Mouse (Mus musculus) heart, embryonic 14.5 days (tissue): ENCODE data around the gene Synm. TPM values are rescaled to one million over a fixed set of nuclear protein-coding genes. Genes with fewer than 3 reads are reported as not detected.

Experiments used
- ATAC-seq: fragments of 200-750 bp; cut with Nextera tagmentation; 2 replicates; pipeline ENCODE4 v1.8.0; 2017; ENCODE audit warnings: low read depth, moderate TSS enrichment; ENCODE audit not compliant: insufficient number of reproducible peaks, insufficient read depth, low FRiP score
- H3K27ac ChIP-seq, 2 experiments: fragments of 200-500 bp in 1 of 2; fragments of 300-500 bp in 1 of 2; sonication (generic) in 1 of 2; replicated peaks in 1 of 2; 2 replicates each; pipeline ENCODE4 v1.5.1; 2012 to 2014; ENCODE audit warnings: low read depth in 2 of 2, low read length in 2 of 2, control low read depth in 1 of 2, mild to moderate bottlenecking in 1 of 2, mixed read lengths in 1 of 2; ENCODE audit not compliant: control insufficient read depth in 1 of 2, insufficient read depth in 1 of 2
- H3K27me3 ChIP-seq: fragments of 300-500 bp; sonication (generic); 2 replicates; pipeline ENCODE4 v1.6.1; 2014; ENCODE audit warnings: mild to moderate bottlenecking, low read length, control low read depth; ENCODE audit not compliant: control insufficient read depth, insufficient read depth
- H3K36me3 ChIP-seq: fragments of 300-500 bp; sonication (generic); 2 replicates; pipeline ENCODE4 v1.6.1; 2014; ENCODE audit warnings: mild to moderate bottlenecking, control low read depth, low read length, mixed read lengths; ENCODE audit not compliant: control insufficient read depth, insufficient read depth
- H3K4me1 ChIP-seq, 2 experiments: fragments of 200-500 bp in 1 of 2; fragments of 300-500 bp in 1 of 2; sonication (generic) in 1 of 2; 2 replicates each; pipeline ENCODE4 v1.6.1; 2012 to 2014; ENCODE audit warnings: low read length in 2 of 2, control low read depth in 1 of 2, mixed read lengths in 1 of 2; ENCODE audit not compliant: control insufficient read depth in 2 of 2, insufficient read depth in 2 of 2
- H3K4me2 ChIP-seq: fragments of 300-500 bp; sonication (generic); 2 replicates; pipeline ENCODE4 v1.6.1; 2014; ENCODE audit warnings: mild to moderate bottlenecking, low read length
- H3K4me3 ChIP-seq, 2 experiments: fragments of 200-500 bp in 1 of 2; fragments of 300-500 bp in 1 of 2; sonication (generic) in 1 of 2; 2 replicates each; pipeline ENCODE4 v1.5.1; 2012 to 2014; ENCODE audit warnings: low read length in 2 of 2, mild to moderate bottlenecking in 2 of 2, control low read depth in 1 of 2, low read depth in 1 of 2, moderate library complexity in 1 of 2; ENCODE audit not compliant: control insufficient read depth in 1 of 2, insufficient read depth in 1 of 2
- H3K9ac ChIP-seq: fragments of 300-500 bp; sonication (generic); 2 replicates; pipeline ENCODE4 v1.6.1; 2014; ENCODE audit warnings: mild to moderate bottlenecking, low read length
- H3K9me3 ChIP-seq: fragments of 300-500 bp; sonication (generic); 2 replicates; pipeline ENCODE4 v1.6.1; 2016; ENCODE audit warnings: low read length, control low read depth; ENCODE audit not compliant: control insufficient read depth
- WGBS: fragments of 180-500 bp; shearing (Covaris S2); extraction: QIAGEN DNeasy Blood & Tissue Kit; methylation state at CpG from one replicate; pipeline ENCODE4 v1.1.7; 2014; 5-methylcytosine and 5-hydroxymethylcytosine counted together
- polyA plus RNA-seq: library from polyadenylated mRNA; unstranded; fragments of >200 nt; fragmentation: Nextera tagmentation; extraction: Ambion mirVana; gene quantifications from 2 replicates; pipeline ENCODE4 v1.2.1, GENCODE M21; 2014

Gene Synm
- polyA plus RNA-seq, 1 experiment from 2014 or later, result 2.5 TPM

GRCm38 (mm10) chr7:67728809-67729208 is 30.7 kb downstream of the Synm start:
- Histone ChIP-seq H3K9ac (no peak overlapping the region), H3K4me3 (no peak overlapping the region), H3K4me1 (peaks cover 22 to 29% of the 10 kb centered on the region in 2 experiments), H3K27ac (no peak overlapping the region), H3K36me3 (peaks cover 35% of the 10 kb centered on the region), H3K4me2 (no peak overlapping the region), H3K27me3 (no peaks in the 10 kb centered on the region), H3K9me3 (no peaks in the 10 kb centered on the region)
- ATAC-seq, result no peak
- 94% methylated on average over 4 of the region's 4 CpGs for WGBS

DNA sequence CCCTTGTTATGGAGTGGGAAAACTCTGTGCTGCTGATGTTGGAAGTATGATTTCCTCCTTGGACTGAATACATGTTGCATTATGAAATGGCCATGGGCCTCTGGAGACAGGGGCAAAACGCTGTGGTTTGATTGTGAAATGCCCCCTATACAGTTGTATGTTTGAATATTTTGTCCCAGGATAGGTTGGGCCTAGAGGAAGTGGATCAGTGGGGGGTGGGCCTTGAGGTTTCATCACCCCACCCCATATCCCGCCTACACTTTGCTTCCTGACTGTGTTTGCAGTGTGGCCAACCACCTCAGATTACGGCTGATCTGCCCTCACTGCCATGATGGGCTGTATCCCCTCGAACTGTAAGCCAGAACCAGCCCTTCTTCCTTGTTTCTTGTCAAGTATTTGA is 31.3 kb downstream of the Synm start:
- ATAC-seq, result no peak
- Histone ChIP-seq H3K4me1 (peaks cover 16 to 22% of the 10 kb centered on the region in 2 experiments), H3K9me3 (no peaks in the 10 kb centered on the region), H3K27me3 (no peaks in the 10 kb centered on the region), H3K36me3 (peaks cover 35% of the 10 kb centered on the region), H3K4me3 (no peak overlapping the region), H3K4me2 (no peak overlapping the region), H3K27ac (no peak overlapping the region), H3K9ac (no peak overlapping the region)
- WGBS, result 96% methylated on average over 4 of the region's 4 CpGs

DNA sequence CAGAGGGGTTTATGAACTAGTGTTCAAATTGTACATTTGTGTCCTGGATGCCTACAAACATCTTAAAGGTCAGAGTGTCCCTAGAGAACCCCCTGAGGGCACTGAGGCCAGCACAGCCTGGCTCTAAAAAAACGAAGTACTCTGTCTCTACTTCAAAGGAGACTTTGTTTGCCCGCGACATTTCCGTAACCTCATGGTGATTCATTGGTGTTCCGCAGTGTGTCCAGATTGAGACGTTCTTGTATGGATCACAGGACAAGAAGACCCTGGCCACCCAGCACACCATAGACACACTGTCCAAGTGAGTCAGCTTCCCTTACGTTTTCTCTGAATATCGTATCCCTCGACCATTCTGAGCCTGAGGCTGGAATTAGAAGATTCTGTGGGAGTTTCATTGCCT is 34.5 kb downstream of the Synm start:
- Histone ChIP-seq H3K27ac (no peak overlapping the region), H3K4me2 (no peak overlapping the region), H3K4me1 (peaks cover 3 to 6% of the 10 kb centered on the region in 2 experiments; a peak in 3 of 4 replicates), H3K9ac (no peak overlapping the region), H3K36me3 (peaks cover 40% of the 10 kb centered on the region), H3K9me3 (no peaks in the 10 kb centered on the region), H3K27me3 (no peaks in the 10 kb centered on the region), H3K4me3 (no peak overlapping the region)
- WGBS, result 82% methylated on average over 9 of the region's 9 CpGs
- ATAC-seq, result no peak

DNA sequence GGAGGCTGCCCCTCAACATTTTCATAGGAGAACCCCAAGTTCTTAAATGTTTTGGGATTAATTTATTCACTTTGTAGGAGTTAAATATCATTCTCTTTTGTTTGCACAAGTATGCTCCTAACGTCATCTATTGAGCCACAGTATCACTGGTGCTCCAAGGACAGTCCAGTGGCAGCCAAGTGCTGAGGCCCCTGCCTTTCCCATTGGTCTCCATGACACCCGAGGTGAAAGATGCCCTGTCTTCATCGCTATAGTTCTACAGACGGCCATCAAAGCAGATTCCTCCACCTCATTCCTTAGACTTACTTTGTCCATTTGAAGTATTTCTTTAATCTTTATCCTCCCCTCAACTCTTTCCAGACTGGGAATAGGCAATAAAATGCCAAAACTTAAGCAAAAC is 35.0 kb downstream of the Synm start:
- Histone ChIP-seq H3K9ac (no peak overlapping the region), H3K9me3 (no peaks in the 10 kb centered on the region), H3K4me1 (peaks cover 4 to 11% of the 10 kb centered on the region in 2 experiments), H3K4me2 (no peak overlapping the region), H3K36me3 (peaks cover 40% of the 10 kb centered on the region), H3K4me3 (no peak overlapping the region), H3K27ac (no peak overlapping the region), H3K27me3 (no peaks in the 10 kb centered on the region)
- WGBS, result 85% methylated on average over 4 of the region's 4 CpGs
- ATAC-seq, result no peak

DNA sequence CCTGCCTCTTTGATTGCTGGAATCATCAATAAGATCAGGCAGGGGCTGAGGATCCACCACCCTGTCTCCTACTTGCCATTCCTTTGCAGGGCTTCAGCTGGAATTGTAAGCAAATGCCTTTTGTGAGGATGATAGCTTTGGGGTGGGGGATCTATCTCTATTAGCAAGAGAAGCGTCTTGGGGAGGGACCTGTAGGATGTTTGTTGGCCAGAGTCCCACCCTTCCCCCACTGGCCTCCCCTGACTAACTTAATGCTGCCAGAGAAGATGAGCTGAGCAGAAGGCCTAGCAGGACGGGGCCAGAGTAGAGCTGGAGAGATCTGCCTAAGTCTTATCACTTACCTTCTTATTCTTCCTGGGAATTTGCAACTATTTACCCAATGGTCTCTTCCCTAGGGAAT is 37.4 kb downstream of the Synm start:
- Histone ChIP-seq H3K9ac (no peak overlapping the region), H3K36me3 (peaks cover 26% of the 10 kb centered on the region), H3K4me2 (no peak overlapping the region), H3K4me1 (peaks cover 23 to 30% of the 10 kb centered on the region in 2 experiments), H3K27me3 (no peaks in the 10 kb centered on the region), H3K9me3 (no peaks in the 10 kb centered on the region), H3K27ac (no peak overlapping the region), H3K4me3 (no peak overlapping the region)
- ATAC-seq, result no peak
- WGBS, result 27% methylated on average over 2 of the region's 2 CpGs

DNA sequence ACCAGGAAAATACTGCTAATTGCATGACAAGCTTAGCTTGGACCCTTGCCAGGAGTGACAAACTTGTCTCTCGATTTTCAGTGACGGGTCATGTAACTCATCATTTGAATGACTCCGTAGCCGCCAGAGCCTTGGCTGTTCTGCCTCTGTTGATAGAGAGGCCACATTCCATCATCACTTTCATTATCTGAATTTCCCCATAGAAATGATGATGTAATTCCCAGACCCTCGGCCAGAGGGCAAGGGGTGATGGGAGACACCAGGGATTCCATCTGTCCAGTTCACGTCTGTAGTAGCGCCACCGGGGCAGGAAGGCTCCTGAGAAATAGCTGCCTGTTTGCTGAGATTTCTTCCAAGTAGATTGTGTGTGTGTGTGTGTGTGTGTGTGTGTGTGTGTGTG is 40.7 kb downstream of the Synm start:
- Histone ChIP-seq H3K27ac (peak overlapping the region; percentile 49 to 59), H3K4me2 (peak overlapping the region; percentile 26; the same call in 1 of the 2 replicates), H3K9ac (no peak overlapping the region), H3K4me3 (no peak overlapping the region), H3K9me3 (no peaks in the 10 kb centered on the region), H3K4me1 (peaks cover 41 to 44% of the 10 kb centered on the region in 2 experiments), H3K27me3 (no peaks in the 10 kb centered on the region), H3K36me3 (peaks cover 11% of the 10 kb centered on the region)
- ATAC-seq, result peak; percentile 63
- WGBS, result 8% methylated on average over 8 of the region's 8 CpGs

GRCm38 (mm10) chr7:67717520-67717919 is 42.0 kb downstream of the Synm start:
- H3K4me3 ChIP-seq, result no peak overlapping the region
- peaks cover 43 to 45% of the 10 kb centered on the region in 2 experiments for H3K4me1 ChIP-seq
- ATAC-seq, result no peak
- peaks cover 19% of the 10 kb centered on the region for H3K36me3 ChIP-seq
- H3K27ac ChIP-seq, result 0 out of 4 replicates have a peak overlapping the region, but pooled peaks have one; percentile 15 to 59
- H3K27me3 ChIP-seq, result no peaks in the 10 kb centered on the region
- no peak overlapping the region for H3K9ac ChIP-seq
- H3K9me3 ChIP-seq, result peaks cover 7% of the 10 kb centered on the region
- 66% methylated on average over 3 of the region's 3 CpGs for WGBS
- H3K4me2 ChIP-seq, result no peak overlapping the region

GRCm38 (mm10) chr7:67716925-67717324 is 42.6 kb downstream of the Synm start:
- WGBS, result 77% methylated on average over 10 of the region's 10 CpGs
- Histone ChIP-seq H3K36me3 (peaks cover 24% of the 10 kb centered on the region), H3K27ac (no peak overlapping the region), H3K4me1 (peaks cover 43 to 45% of the 10 kb centered on the region in 2 experiments), H3K9ac (no peak overlapping the region), H3K4me2 (no peak overlapping the region), H3K27me3 (no peaks in the 10 kb centered on the region), H3K9me3 (peaks cover 8% of the 10 kb centered on the region), H3K4me3 (no peak overlapping the region)
- no peak for ATAC-seq
